Mouse (Mus musculus) granulocyte monocyte progenitor cell, adult 5-6 weeks (primary cell): ENCODE measurements around the gene Miox. TPM values are rescaled to one million over a fixed set of nuclear protein-coding genes. Genes with fewer than 3 reads are reported as not detected.

Experiments
- ATAC-seq: replicated peaks from 2 replicates; pipeline ENCODE4 v1.8.0; 2016; ENCODE audit warnings: mild to moderate bottlenecking, moderate TSS enrichment, inconsistent platforms; ENCODE audit not compliant: poor library complexity, severe bottlenecking
- total RNA-seq, 2 experiments: library from RNA; stranded (forward) in 1 of 2; stranded (reverse) in 1 of 2; fragments of 200-712, 200-1000 nt in 1 of 2; fragments of >200 nt in 1 of 2; fragmentation: Nextera tagmentation in 1 of 2; gene quantifications; 2 replicates each; pipeline ENCODE4 v1.2.3; 2014 to 2017

Gene Miox
- total RNA-seq, 2 experiments from 2014 or later: not detected

DNA sequence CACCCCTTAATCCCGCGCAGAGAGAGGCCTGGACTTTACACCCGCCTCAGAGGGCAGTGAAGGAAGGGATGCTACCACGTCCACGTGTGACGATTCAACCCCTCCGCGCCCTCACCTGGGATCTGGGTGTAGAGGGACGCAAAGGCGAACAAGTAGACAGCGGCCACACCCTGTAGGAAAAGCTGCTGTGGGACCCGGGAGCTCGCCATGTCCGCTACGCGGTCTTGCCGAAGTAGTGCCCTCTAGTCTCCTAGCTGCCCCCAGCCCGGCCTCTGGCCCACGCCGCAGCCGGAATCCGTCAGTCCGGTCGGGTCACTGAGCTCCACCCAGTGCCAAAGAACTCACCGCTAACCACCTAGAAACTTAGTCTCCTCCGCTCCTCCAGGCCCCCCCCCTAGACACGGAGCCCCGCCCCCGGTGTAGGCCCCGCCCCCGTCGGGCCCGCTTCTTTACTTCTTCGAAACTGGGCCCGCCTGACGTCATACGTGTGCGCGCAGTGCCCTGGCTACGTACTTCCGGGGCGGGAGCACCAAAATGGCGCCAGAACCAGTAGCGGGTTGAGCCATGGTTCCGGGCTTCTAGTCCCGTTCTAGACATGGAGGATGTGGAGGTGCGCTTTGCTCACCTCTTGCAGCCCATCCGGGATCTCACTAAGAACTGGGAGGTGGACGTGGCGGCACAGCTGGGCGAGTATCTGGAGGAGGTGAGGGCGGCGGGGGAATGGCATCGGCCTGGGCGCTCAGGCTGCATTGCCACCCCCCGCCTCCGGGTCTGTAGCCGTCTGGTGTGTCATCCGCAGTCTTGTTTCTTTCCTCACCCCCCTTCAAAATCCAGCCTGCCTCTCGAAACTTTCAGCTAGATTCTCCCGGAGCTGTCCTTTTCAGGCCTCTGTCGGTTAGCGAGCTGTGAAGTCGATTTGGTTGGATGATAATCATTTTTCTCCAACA, 21.3 kb downstream of the Miox start, which contains the start of the genes Lmf2 and Ncaph2:
TSS of gene Lmf2 (minus strand) at position 419 of the 947 bp plus-strand sequence.
TSS of gene Ncaph2 (plus strand) at position 479 of the 947 bp plus-strand sequence.
- peak; percentile 77 for ATAC-seq

DNA sequence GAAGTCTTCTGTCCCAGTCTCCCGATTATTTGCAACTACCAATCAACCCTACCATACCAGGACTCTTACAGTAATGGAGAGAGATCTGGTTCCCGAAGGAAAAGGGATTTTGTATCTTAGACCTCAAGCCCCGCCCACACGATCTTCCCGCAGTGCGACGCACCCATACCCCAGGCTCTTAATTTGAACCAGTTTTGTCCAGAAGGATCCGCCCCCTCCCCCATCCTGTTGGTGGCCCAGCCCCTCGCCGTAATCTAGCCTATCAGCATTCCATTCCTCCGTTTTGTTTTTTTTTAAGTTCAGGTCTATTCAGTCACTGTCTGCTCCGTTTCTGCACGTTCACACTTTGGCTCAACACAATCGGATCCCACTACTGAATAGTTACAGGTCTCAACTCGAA, 22.2 kb downstream of the Miox start:
- ATAC-seq: peak; percentile 74

DNA sequence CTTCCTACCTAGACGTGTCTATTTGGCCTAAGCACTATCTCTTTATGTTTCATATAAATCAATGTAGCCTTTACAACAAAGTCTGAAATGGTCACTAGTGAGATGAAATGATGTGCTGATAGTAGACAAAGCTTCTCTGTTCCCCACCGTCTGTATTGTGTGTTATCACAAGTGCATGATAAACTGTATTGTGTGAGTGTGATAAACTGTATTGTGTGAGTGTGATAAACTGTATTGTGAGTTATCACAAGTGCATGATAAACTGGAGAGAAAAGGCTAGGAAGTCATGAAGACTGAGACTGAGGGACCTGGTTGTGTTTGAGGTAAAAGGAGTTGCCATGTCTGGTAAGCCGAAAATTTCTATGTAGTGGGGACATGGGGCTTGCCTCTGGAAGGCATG, 24.6 kb downstream of the Miox start:
- ATAC-seq: no peak

DNA sequence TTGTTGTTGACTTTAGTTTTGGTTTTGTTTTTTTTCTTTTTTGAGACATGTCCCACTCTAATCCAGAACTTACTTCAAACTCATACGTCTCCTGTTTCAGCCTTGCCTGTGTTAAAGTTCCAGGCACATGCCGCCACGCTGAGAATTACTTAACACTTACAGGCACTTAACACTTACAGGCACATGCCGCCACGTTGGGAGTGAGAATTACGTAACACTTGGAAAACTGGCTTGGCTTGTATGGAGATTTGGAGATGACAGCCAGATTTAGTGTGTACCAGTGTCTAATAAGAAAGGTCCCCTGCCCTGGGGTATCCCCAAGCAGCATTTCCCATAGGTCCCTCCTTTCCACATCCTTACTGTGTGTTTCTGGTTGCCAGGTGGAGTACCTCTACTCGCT, 28.9 kb downstream of the Miox start:
- ATAC-seq: no peak

DNA sequence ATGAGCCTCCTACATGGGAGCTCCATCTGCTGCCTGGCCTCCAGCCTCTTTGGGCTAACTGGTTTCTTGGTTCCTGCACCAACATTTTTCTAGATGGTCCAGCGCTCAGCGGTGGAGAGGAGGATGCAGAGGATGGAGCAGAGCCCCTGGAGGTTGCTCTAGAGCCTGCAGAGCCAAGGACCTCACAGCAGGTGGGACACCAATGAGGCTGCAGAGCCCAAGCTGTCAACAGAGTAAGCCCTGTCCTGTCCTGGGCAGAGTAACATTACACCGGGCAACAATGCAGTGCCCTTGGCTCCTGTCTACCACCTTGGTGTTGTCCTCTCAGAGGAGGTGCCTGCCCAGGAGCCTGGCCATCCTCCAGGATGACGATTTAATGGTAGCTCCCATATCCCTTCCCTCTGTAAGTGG, 30.9 kb downstream of the Miox start:
- no peak for ATAC-seq

DNA sequence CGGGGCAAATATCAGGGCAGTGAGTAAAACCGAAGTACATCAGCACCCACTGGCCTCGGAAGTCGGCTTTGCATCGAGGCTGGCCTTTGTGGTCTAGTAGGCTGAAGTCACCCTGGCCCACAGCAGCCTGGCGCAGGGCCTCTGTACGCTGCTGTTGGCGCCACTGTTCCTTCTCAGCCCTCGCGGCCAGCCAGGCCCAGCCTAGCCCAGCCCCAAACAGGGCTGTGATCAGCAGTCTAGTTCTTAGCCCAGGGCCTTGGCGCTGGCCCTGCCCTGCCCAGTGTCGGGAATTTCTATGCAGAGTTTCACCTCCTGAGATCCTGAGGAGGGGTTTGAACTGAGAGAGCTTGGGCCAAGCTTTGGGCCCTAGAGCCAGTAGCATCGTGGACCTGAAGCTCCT, 37.9 kb downstream of the Miox start:
- ATAC-seq: no peak

DNA sequence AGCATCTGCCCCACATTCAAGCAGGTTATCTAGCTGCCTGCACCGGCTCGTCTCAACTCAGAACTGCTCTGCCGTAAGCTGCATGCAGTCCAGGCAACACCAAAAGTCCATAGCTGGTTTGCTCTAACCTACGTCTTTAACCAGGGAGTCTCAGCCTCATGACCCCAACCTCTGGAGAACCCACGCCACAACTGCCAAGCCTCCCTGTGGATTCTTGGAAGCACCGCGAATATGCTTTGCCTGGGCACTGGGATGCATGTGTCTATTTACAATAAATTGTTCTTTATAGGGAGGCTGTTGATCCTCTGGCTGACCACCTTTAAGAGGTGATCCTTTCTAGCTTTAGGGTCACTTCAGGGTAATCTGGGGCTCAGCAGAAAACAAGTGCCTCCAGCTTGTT, 38.3 kb downstream of the Miox start:
- no peak for ATAC-seq

DNA sequence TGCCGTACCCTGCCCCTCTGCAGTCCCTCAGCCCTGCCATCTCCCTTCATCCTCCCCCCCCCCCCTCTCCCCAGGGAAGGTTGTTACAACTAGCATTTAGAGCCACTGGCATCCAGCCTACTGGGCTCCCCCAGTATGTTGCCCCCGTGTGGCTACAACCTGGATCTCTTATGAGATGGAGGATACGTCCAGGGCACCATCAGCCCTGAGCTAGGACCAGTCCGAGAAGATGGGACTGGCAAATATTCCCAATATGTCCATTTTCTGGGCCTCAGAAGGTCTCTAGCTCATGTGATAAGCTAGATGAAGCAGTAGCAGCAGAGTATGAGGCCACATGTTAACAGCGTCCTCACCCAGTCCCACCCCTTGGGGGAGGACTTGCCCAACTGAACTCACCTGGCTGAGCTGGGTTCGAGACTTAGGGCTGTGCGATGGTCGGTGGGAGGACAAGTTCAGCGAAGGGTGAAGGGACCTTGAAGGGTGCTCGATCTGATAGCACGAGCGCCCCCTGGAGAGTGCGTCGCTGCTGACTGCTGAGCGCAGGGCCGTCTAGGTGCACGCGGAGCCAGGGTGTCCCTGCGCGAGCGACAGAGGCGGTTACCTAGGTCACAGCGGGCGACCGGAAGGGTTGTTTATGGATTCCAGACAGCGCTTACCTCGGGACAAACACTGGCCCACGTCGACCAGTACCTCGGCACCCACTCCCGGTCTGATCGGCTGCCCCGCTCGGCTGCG, 39.0 kb downstream of the Miox start:
- ATAC-seq: peak; percentile 68

DNA sequence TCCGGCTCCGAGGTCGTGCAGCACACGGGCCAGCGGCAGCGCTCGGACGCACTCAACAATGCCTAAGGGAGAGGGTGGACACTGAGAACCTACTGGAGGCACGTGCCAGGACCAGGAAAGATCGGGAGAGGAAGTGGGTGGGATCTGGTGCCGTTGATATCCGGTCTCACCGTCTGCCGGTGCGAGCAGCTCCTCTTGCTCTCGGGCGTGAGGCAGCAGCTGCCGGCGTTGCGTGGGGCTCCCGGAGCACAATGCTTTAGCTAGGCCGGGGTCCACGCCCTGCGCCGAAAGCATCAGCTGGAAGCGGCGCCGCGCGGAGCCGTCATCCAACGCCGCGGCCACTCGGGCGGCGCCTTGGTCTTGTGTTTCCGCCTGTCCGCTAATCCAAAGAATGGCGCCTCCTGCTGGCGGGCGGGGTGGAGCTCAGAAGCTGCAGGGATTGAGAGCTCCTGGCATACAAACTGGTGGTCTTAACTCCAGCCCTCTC, 39.6 kb downstream of the Miox start, which contains the start of gene Sco2:
TSS of gene Sco2 (minus strand) at position 85 of the 487 bp plus-strand sequence.
- ATAC-seq: peak; percentile 65

DNA sequence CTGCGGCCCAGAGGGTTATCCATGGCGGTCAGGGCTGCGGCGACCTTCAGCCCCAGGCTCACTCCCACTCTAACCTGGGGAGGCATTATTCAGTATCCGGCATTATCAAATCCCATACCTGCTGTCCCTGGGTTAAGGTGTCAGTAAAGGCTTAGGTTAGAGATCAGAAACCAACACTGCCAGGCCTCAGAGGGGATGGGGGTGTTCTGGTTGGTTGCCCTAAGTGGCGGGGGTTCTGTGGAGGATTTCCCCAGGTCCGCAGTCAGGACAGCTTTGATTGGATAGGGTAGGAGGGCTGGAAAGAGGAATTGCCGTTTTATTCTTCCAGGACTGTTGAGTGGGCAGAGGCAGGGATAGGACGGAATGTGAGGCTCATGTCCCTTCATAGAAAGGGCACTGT, 40.1 kb downstream of the Miox start:
- no peak for ATAC-seq

DNA sequence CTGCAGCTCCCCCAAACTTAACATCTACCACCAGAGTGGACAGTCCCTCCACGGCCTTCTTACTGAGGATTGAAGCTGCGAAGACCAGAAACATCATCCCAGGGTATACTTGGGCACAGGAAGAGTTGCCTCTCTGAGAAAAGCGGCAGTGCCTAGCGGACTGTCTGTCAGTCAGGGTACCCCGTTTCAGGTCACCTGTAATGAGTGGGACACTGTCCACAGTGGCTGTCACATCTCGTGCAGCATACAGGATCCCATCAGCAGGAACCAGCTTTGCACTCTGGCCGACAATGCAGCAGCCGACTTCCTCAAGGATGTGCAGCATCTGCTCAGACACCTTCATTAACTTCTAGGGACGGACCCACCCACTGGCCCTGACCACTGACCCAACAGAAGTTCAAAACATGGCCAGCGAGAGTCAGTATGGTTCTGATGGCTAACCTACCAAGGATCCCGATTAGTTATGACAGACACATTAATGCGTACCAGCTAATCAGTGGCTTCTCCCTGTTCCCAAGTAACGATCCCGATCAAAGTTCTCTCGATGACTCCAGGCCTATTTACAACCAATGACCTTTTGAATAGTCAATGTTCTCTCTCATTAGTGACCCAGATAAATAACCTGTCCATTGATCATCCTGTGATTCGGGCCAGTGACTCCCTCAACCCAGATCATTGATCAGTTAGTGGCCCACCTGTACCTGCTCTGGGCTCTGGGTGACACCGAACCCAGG, 40.8 kb downstream of the Miox start:
- ATAC-seq: no peak

DNA sequence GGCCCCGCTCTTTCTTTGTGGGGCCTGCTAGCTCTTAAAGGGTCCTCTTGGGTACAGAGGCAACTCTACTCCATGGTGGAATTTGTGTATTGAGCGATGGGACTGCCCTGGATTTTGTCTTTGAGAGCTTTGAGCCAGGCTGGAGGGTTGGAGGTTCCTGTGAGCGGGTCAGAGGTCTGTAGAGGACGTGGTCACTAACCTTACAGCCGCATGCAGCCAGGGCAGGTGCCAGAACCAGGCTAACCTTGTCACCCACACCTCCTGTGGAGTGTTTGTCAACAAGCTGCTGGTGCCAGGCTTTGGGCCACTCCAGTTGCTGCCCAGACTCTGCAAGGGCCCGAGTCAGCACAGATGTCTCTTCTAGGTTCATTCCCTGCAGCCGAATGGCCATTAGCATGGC, 41.8 kb downstream of the Miox start:
- no peak for ATAC-seq

DNA sequence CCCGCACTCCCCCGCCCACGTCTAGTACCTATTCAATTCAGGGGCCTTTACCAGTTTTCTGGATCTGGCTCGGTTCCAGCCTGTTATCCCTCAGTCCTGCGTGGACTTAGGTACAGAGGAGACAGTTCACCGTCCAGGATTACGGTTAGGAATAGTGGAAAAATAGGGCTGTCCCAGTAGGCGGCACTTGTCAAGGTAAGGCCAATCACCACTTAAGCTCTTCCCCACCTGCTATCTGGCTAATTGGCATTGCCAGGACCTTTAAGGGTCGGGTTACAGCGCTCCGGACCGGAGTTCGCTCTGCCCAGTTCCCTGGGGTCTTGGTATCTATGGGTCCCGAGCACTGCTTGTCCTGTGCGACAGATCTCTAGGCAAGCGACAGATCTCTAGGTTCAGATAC, 42.8 kb downstream of the Miox start, which contains the start of gene Tymp:
TSS of gene Tymp (minus strand) at position 83 of the 400 bp plus-strand sequence.
- ATAC-seq: no peak

DNA sequence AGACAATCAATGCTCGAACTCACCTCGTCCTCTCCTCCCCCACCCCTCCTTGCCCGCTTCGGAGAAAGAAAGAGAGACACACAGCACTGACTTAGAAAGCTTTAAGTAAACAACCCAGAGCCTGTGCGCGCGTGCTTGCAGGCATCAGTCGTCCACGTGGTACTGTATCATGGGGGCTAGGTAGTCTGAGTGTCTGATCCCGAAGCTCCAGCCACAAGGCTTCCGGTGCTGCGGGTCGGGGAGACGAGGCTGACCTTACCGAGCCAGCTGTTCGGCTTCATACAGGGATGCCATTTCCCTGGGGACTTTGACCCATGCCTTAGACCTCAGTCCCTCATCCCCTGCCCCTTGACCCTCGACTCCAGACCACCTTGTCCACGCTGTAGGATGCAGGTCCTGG, 43.2 kb downstream of the Miox start:
- ATAC-seq: no peak

DNA sequence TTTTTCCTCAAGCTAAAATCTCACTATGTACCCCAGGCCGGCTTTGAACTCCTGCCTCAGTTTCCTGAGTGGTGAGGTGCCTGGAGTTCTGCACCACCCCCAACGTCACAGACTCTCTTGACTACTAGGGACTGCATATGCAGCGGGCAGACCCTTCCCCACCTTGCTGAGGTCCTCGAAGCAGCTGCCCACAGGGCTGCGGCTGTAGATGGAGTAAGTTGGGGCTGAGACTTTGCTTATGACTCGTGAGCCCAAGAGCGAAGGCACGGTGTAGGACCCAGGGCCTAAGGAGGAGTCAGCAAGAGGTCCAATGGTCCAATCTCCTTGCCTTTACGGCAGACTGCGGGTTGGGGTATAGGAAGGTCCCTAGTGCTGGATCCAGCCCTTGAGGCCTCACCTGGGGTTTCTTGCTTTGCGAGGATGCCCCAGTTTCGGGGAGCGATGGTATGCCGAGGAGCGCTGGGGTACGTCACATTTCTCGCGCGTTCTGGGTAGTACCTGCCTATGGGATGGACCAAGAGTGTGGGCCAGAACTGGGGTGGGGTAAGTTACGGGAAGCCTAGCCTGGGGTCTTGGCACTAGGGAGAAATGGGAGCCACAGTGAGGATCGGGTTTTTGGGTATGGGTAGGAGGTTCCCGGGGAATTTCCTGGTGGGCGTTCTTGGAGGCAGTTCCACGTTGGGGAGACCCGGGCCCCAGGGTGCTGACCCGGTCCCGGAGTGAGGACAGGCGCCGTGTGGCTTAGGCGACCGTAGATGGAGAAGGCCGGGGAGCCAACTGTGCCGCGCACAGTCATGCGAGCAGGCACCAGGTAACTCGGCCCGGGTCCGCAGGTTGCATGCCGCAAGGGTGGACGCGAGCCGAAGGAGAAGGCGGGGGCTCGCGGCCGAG, 44.0 kb downstream of the Miox start:
- ATAC-seq: no peak

DNA sequence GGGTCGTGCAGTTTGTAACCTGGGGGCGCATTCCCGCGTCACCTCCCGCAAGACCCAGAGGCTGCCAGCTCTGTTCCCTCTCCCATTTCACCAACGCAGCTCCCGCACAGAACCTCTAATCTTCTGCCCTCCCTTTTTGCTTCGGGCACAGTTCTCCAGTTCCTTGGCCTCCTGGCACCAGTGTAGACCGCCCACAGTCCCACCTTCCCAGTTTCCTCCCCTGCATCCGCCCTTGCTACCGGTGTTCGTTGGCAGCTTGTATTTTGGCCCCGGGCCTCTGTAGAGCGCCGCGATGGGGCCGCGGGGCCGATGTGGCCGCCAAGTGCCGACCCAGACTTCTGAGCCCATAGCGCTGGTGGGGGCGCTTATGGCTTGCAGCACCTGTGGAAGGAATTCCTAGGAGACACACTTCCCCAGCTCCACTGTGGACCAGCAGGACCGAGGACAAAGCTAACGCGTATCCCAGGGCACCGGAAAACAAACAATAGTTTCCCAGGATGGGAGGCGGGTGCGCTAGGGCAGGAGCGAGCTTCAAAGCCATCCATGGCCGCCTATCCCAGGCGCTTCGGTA, 44.7 kb downstream of the Miox start, which contains the start of gene Odf3b:
TSS of gene Odf3b (minus strand) at position 452 of the 571 bp plus-strand sequence.
- ATAC-seq: peak; percentile 26

DNA sequence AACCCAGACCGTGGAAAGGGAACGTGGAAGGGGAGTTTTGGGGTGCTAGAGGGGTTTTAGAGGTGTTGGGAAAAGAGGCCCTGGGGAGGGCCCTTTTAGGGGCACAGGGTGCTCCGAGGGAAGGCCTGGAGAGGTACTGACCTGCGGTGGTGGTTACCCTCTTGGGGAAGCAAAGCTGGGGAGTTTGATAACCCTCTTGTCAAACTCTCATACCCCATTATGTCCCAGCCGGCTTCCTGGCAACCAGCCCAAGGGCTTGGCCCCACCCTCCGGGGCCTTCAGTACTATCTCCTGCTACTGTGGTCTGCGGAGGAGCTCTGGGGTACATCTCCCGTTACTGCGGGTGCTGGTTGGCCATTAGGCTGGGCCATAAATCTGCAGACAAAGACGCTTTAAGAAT, 45.2 kb downstream of the Miox start:
- peak; percentile 20; the same call in 1 of the 2 replicates for ATAC-seq

DNA sequence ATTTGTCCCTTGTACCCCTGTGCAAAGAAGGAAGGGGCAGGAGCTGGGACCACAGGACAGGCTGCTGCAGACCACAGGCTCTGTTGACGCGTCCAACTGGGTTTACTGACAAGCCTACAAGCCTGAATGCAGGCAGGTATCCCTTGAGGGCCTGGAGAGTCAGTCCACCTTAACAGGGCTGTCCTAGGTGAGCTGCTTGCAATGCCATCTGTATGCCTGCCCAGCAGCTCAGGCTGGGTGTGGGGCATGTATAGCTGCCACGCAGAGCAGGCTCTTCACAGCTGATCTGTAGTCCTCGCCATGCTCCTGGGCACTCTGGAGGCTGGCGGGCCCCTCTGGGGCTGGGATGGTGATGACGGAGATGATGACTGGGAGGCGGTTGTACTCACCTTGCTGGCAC, 50.4 kb downstream of the Miox start, which contains the start of gene Klhdc7b:
TSS of gene Klhdc7b (plus strand) at position 301 of the 400 bp plus-strand sequence.
- ATAC-seq: no peak
